20 mouse cellular contexts compared by ENCODE assay signal in genomic region chr1:131318397-131318796, GRCm38 (mm10).
"Had no signal": no experiment of that assay in that cellular context is flagged by ENCODE, and none has a peak within 500 bp of the region (broad histone marks: within the 10 kb centered on the region; RNA-seq: fewer than 3 reads in every experiment).

No protein-coding gene starts in this region.

- H3K9me3 ChIP-seq: megakaryocyte, embryonic 14.5 days; midbrain, embryonic 10.5 days; midbrain, embryonic 12.5 days; neural tube, embryonic 13.5 days; neural tube, embryonic 15.5 days; stomach, embryonic 15.5 days had no signal

- H3K4me3 ChIP-seq: megakaryocyte, embryonic 14.5 days; midbrain, embryonic 10.5 days; midbrain, embryonic 12.5 days; myocyte; neural tube, embryonic 13.5 days; neural tube, embryonic 15.5 days; stomach, embryonic 15.5 days had no signal

- H3K9ac ChIP-seq: lung, embryonic 14.5 days; midbrain, embryonic 12.5 days; neural tube, embryonic 13.5 days; neural tube, embryonic 15.5 days; stomach, embryonic 15.5 days had no signal

- H3K4me1 ChIP-seq: midbrain, embryonic 10.5 days; midbrain, embryonic 12.5 days; stomach, embryonic 15.5 days had no signal

- H3K27ac ChIP-seq: midbrain, embryonic 10.5 days; midbrain, embryonic 12.5 days; neural tube, embryonic 13.5 days; neural tube, embryonic 15.5 days; stomach, embryonic 15.5 days; stomach, postnatal 0 days had no signal

- DNase-seq: lung, adult 18-20 months; lung, embryonic 14.5 days; lung, postnatal 10 days; lung, postnatal 4 days; midbrain, embryonic 14.5 days; retina, postnatal 1 day; right cerebral cortex, adult 18-20 months; right cerebral cortex, postnatal 25 days; thymus, adult 2 months; thymus, postnatal 25 days; thymus, postnatal 4 days had no signal

- H3K27me3 ChIP-seq: megakaryocyte, embryonic 14.5 days; midbrain, embryonic 12.5 days; neural tube, embryonic 13.5 days; neural tube, embryonic 15.5 days; stomach, embryonic 15.5 days had no signal

- ATAC-seq: midbrain, embryonic 16.5 days had no signal
